Mouse (Mus musculus): Measurements from ENCODE around the gene Hinfp. TPM values are rescaled to one million over a fixed set of nuclear protein-coding genes. Genes with fewer than 3 reads are reported as not detected.
A peak's percentile ranks its signal among the peaks of the same experiment; 100 is the strongest.

Gene Hinfp
- polyA plus RNA-seq, 1 experiment from 2014 or later: 16.5 TPM

- no peak overlapping the region for H3K4me3 ChIP-seq
- H3K27me3 ChIP-seq (replicated peaks): peaks cover 22% of the 10 kb centered on the region
- no peak overlapping the region for H3K9ac ChIP-seq
- H3K36me3 ChIP-seq: peaks cover 4% of the 10 kb centered on the region; the same call in 1 of the 2 replicates
- WGBS: 80% methylated on average over 6 of the region's 6 CpGs
- no peaks in the 10 kb centered on the region for H3K9me3 ChIP-seq (replicated peaks)
- no peak overlapping the region for H3K4me2 ChIP-seq
- ATAC-seq (ENCODE audit: insufficient number of reproducible peaks, low FRiP score): no peak
- H3K27ac ChIP-seq (ENCODE audit: poor library complexity, severe bottlenecking): no peak overlapping the region
- peaks cover 34% of the 10 kb centered on the region for H3K4me1 ChIP-seq (replicated peaks)
Measured at GRCm38 (mm10) chr9:44253441-44253840, 52.0 kb downstream of the Hinfp start.

- Histone ChIP-seq H3K4me3 (no peak within 1 kb of the TSS), H3K4me1 (replicated peaks) (peaks cover 33% of the 10 kb centered on the region), H3K36me3 (peaks cover under 1% of the 10 kb centered on the region; the same call in 1 of the 2 replicates), H3K27me3 (replicated peaks) (peaks cover 24% of the 10 kb centered on the region), H3K9me3 (replicated peaks) (no peaks in the 10 kb centered on the region), H3K27ac (ENCODE audit: poor library complexity, severe bottlenecking) (no peak within 1 kb of the TSS), H3K9ac (no peak within 1 kb of the TSS), H3K4me2 (no peak within 1 kb of the TSS)
- 71% methylated on average over 10 of the region's 10 CpGs for WGBS
- no peak for ATAC-seq (ENCODE audit: insufficient number of reproducible peaks, low FRiP score)
Measured at GRCm38 (mm10) chr9:44251314-44251713, 54.2 kb downstream of the Hinfp start, which contains the start of gene Pdzd3. Pdzd3 (minus strand) TSS chr9:44251471.

- WGBS: 41% methylated on average over 4 of the region's 4 CpGs
- H3K27me3 ChIP-seq (replicated peaks): peaks cover 24% of the 10 kb centered on the region
- no peak for ATAC-seq (ENCODE audit: insufficient number of reproducible peaks, low FRiP score)
- H3K9me3 ChIP-seq (replicated peaks): no peaks in the 10 kb centered on the region
- no peaks in the 10 kb centered on the region for H3K36me3 ChIP-seq
- H3K4me1 ChIP-seq (replicated peaks): peaks cover 27% of the 10 kb centered on the region
- H3K4me2 ChIP-seq: no peak overlapping the region
- no peak overlapping the region for H3K27ac ChIP-seq (ENCODE audit: poor library complexity, severe bottlenecking)
- H3K9ac ChIP-seq: no peak overlapping the region
- no peak overlapping the region for H3K4me3 ChIP-seq
Measured at GRCm38 (mm10) chr9:44250445-44250844, 55.0 kb downstream of the Hinfp start.

- 37% methylated on average over 26 of the region's 26 CpGs for WGBS
- Histone ChIP-seq H3K4me3 (peak overlapping the region; percentile 5; the same call in 1 of the 2 replicates), H3K9ac (0 out of 2 replicates have a peak overlapping the region, but pooled peaks have one; percentile 40), H3K36me3 (no peaks in the 10 kb centered on the region), H3K4me2 (peak overlapping the region; percentile 57), H3K4me1 (replicated peaks) (peaks cover 17% of the 10 kb centered on the region), H3K27ac (ENCODE audit: poor library complexity, severe bottlenecking) (no peak overlapping the region), H3K9me3 (replicated peaks) (no peaks in the 10 kb centered on the region), H3K27me3 (replicated peaks) (peaks cover 24% of the 10 kb centered on the region)
- peak; percentile 72 for ATAC-seq (ENCODE audit: insufficient number of reproducible peaks, low FRiP score)
Measured at GRCm38 (mm10) chr9:44249181-44250146, 56.0 kb downstream of the Hinfp start.

- no peaks in the 10 kb centered on the region for H3K9me3 ChIP-seq (replicated peaks)
- peaks cover 14% of the 10 kb centered on the region; the same call in 1 of the 2 replicates for H3K4me1 ChIP-seq (replicated peaks)
- no peak overlapping the region for H3K27ac ChIP-seq (ENCODE audit: poor library complexity, severe bottlenecking)
- no peak overlapping the region for H3K4me2 ChIP-seq
- peaks cover 21% of the 10 kb centered on the region for H3K27me3 ChIP-seq (replicated peaks)
- 69% methylated on average over 6 of the region's 6 CpGs for WGBS
- no peaks in the 10 kb centered on the region for H3K36me3 ChIP-seq
- no peak for ATAC-seq (ENCODE audit: insufficient number of reproducible peaks, low FRiP score)
- H3K4me3 ChIP-seq: no peak overlapping the region
- no peak overlapping the region for H3K9ac ChIP-seq
Measured at GRCm38 (mm10) chr9:44247907-44248306, 57.6 kb downstream of the Hinfp start.

GRCm38 (mm10) chr9:44243621-44244020, 61.9 kb downstream of the Hinfp start:
- Histone ChIP-seq H3K36me3 (no peaks in the 10 kb centered on the region), H3K4me1 (replicated peaks) (no peaks in the 10 kb centered on the region), H3K9me3 (replicated peaks) (no peaks in the 10 kb centered on the region; the same call in 1 of the 2 replicates), H3K4me2 (no peak overlapping the region), H3K4me3 (no peak overlapping the region), H3K27ac (ENCODE audit: poor library complexity, severe bottlenecking) (no peak overlapping the region), H3K27me3 (replicated peaks) (peaks cover 10% of the 10 kb centered on the region; the same call in 1 of the 2 replicates), H3K9ac (no peak overlapping the region)
- WGBS: 46% methylated on average over 2 of the region's 2 CpGs
- no peak for ATAC-seq (ENCODE audit: insufficient number of reproducible peaks, low FRiP score)

Small RNA genes lying within 50 kb of the gene (microRNA-seq; reads per million reads assigned to microRNA genes)
- gene Gm44335: not detected

Other genes with a start within 250 kb of the Hinfp start
- gene Usp2, start 238.7 kb downstream of the Hinfp start, polyA plus RNA-seq (2016; fragmentation: Nextera tagmentation; extraction: Ambion mirVana): 51.7 and 62.5 TPM in 2 replicates
- gene Mfrp, start 203.9 kb downstream of the Hinfp start, polyA plus RNA-seq (2016; fragmentation: Nextera tagmentation; extraction: Ambion mirVana): not detected in 2 replicates
- gene C1qtnf5, start 198.4 kb downstream of the Hinfp start, polyA plus RNA-seq (2016; fragmentation: Nextera tagmentation; extraction: Ambion mirVana): 0.67 and 1.1 TPM in 2 replicates
- 0.20 TPM in 1 of 2 replicates, not detected in the other for gene Gm49380, start 192.2 kb downstream of the Hinfp start, polyA plus RNA-seq (2016; fragmentation: Nextera tagmentation; extraction: Ambion mirVana)
- gene Rnf26, start 192.2 kb downstream of the Hinfp start, polyA plus RNA-seq (2016; fragmentation: Nextera tagmentation; extraction: Ambion mirVana): 48.4 and 51.3 TPM in 2 replicates
- 129 and 130 TPM in 2 replicates for gene Mcam, start 171.2 kb downstream of the Hinfp start, polyA plus RNA-seq (2016; fragmentation: Nextera tagmentation; extraction: Ambion mirVana)
- gene Cbl, start 71.6 kb downstream of the Hinfp start, polyA plus RNA-seq (2016; fragmentation: Nextera tagmentation; extraction: Ambion mirVana): 18.3 and 20.0 TPM in 2 replicates
- not detected in 2 replicates for gene Ccdc153, start 65.0 kb downstream of the Hinfp start, polyA plus RNA-seq (2016; fragmentation: Nextera tagmentation; extraction: Ambion mirVana)
- not detected in 2 replicates for gene Pdzd3, start 54.2 kb downstream of the Hinfp start, polyA plus RNA-seq (2016; fragmentation: Nextera tagmentation; extraction: Ambion mirVana)
- gene Nlrx1, start 37.1 kb downstream of the Hinfp start, polyA plus RNA-seq (2016; fragmentation: Nextera tagmentation; extraction: Ambion mirVana): 6.9 and 7.7 TPM in 2 replicates
- 4.3 and 4.6 TPM in 2 replicates for gene Abcg4, start 17.1 kb downstream of the Hinfp start, polyA plus RNA-seq (2016; fragmentation: Nextera tagmentation; extraction: Ambion mirVana)
- gene C2cd2l, start 14.6 kb upstream of the Hinfp start, polyA plus RNA-seq (2016; fragmentation: Nextera tagmentation; extraction: Ambion mirVana): 8.6 and 10.3 TPM in 2 replicates
- 29.7 and 31.4 TPM in 2 replicates for gene Dpagt1, start 20.3 kb upstream of the Hinfp start, polyA plus RNA-seq (2016; fragmentation: Nextera tagmentation; extraction: Ambion mirVana)
- 221 and 231 TPM in 2 replicates for gene H2afx, start 29.0 kb upstream of the Hinfp start, polyA plus RNA-seq (2016; fragmentation: Nextera tagmentation; extraction: Ambion mirVana)
- 158 and 176 TPM in 2 replicates for gene Hmbs, start 38.6 kb upstream of the Hinfp start, polyA plus RNA-seq (2016; fragmentation: Nextera tagmentation; extraction: Ambion mirVana)
- 19.7 and 21.8 TPM in 2 replicates for gene Vps11, start 56.0 kb upstream of the Hinfp start, polyA plus RNA-seq (2016; fragmentation: Nextera tagmentation; extraction: Ambion mirVana)
- gene Hyou1, start 73.8 kb upstream of the Hinfp start, polyA plus RNA-seq (2016; fragmentation: Nextera tagmentation; extraction: Ambion mirVana): 21.5 and 23.6 TPM in 2 replicates
- gene Slc37a4, start 91.2 kb upstream of the Hinfp start, polyA plus RNA-seq (2016; fragmentation: Nextera tagmentation; extraction: Ambion mirVana): 28.1 and 33.0 TPM in 2 replicates
- gene Rps25, start 101.5 kb upstream of the Hinfp start, polyA plus RNA-seq (2016; fragmentation: Nextera tagmentation; extraction: Ambion mirVana): 1,234 and 1,239 TPM in 2 replicates
- gene Trappc4, start 101.9 kb upstream of the Hinfp start, polyA plus RNA-seq (2016; fragmentation: Nextera tagmentation; extraction: Ambion mirVana): 82.6 and 85.2 TPM in 2 replicates
- gene Ccdc84, start 112.9 kb upstream of the Hinfp start, polyA plus RNA-seq (2016; fragmentation: Nextera tagmentation; extraction: Ambion mirVana): 19.1 and 21.6 TPM in 2 replicates
- not detected in 2 replicates for gene Foxr1, start 135.5 kb upstream of the Hinfp start, polyA plus RNA-seq (2016; fragmentation: Nextera tagmentation; extraction: Ambion mirVana)
- gene Upk2, start 149.3 kb upstream of the Hinfp start, polyA plus RNA-seq (2016; fragmentation: Nextera tagmentation; extraction: Ambion mirVana): 0.42 TPM in 1 of 2 replicates, not detected in the other
- gene Bcl9l, start 177.2 kb upstream of the Hinfp start, polyA plus RNA-seq (2016; fragmentation: Nextera tagmentation; extraction: Ambion mirVana): 11.3 and 12.3 TPM in 2 replicates